Mouse (Mus musculus): ENCODE results near the gene Tcam1. TPM values are rescaled to one million over a fixed set of nuclear protein-coding genes. Genes with fewer than 3 reads are reported as not detected.

The Tcam1 gene
- total and polyA plus RNA-seq, 2 experiments from 2014 or later, result 0.23 to 0.38 TPM

DNA sequence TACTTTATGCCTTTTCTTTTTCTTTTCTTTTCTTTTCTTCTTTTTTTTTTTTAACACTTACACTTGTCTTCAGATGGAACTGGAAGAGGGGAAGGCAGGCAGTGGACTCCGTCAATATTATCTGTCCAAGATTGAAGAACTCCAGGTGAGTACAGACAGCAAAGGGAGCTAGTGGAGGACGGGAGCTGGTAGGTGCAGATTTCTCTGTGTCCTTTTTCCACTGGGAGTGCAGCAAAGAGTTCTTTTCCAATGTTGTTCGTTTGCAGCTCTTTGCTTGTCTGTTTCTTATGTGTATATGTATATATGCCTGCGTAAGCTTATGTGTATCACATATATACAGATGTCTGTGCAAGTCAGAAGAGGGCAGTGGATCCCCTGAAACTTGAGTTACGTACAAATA, 19.7 kb upstream of the Tcam1 start:
- ATAC-seq (no peak), DNase-seq (no peak)
- peak overlapping the region; percentile 73 for H3K4me3 ChIP-seq (ENCODE audit: low read depth, low read length)
- H3K27ac ChIP-seq (ENCODE audit: low read depth, low read length), result no peak overlapping the region
- H3K36me3 ChIP-seq (ENCODE audit: insufficient read depth), result peaks cover 46% of the 10 kb centered on the region
- H3K4me2 ChIP-seq (ENCODE audit: low read depth), result peak overlapping the region; percentile 94
- no peaks in the 10 kb centered on the region for H3K9me3 ChIP-seq (ENCODE audit: low read length)
- H3K9ac ChIP-seq, result peak overlapping the region; percentile 84; the same call in 1 of the 2 replicates
- no peak for TF ChIP-seq CTCF (IDR thresholded peaks at IDR 0.05; ENCODE audit: low read depth)
- WGBS, result 74% methylated on average over 5 of the region's 5 CpGs
- H3K27me3 ChIP-seq (ENCODE audit: insufficient read depth, low read length), result no peaks in the 10 kb centered on the region
- 0 out of 2 replicates have a peak, but pooled peaks cover 4% of the 10 kb centered on the region for H3K4me1 ChIP-seq (ENCODE audit: insufficient read depth)

DNA sequence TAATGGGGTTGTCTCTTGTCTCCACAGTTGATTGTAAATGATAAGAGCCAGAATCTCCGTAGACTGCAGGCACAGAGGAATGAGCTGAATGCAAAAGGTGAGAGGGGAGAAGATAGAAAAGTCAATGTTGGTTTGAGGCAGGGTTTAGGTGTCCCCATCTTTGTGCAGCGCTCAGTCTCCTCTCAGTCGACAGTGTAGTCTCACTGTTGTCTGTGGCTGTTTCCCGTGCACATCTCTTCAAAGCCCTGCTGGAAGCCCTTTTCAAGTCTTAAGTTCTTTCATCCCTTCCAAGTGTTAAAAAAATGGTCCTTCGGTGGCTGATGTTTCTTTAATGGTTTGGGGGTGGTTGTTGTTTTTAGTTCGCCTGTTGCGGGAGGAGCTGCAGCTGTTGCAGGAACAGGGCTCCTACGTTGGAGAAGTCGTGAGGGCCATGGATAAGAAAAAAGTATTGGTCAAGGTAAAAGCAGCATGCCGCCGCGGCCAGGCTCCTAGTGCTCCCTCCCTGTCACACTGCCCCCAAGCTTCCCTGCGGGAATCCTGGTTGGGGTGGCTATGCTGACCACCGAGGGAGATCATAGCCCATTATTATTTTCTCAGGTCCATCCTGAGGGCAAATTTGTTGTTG, 15.5 kb upstream of the Tcam1 start:
- peaks cover 67% of the 10 kb centered on the region for H3K36me3 ChIP-seq (ENCODE audit: insufficient read depth)

DNA sequence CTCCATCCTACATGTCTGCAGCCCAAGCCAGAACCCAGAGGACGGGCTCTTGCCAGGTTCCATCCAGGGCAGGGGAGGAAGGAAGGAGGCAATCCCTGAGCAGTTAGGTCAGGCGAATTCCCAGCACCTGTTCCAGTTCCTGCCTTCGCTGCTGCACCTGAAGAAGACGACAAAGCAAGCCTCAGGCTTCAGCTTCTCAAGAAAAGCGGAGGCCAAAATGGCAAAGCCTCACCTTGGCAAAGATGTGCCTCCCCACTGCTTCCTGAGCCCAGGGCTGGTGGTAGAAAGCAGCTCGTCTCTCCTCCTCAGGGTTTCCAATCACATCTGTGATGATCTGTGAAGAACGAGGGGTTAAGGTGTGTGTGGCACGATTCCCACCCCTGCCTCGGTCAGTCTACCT, 12.5 kb upstream of the Tcam1 start:
- Histone ChIP-seq H3K36me3 (ENCODE audit: insufficient read depth) (peaks cover 69% of the 10 kb centered on the region), H3K4me2 (ENCODE audit: low read depth) (no peak overlapping the region), H3K9ac (no peak overlapping the region), H3K27me3 (ENCODE audit: insufficient read depth, low read length) (no peaks in the 10 kb centered on the region), H3K4me1 (ENCODE audit: insufficient read depth) (no peaks in the 10 kb centered on the region), H3K9me3 (ENCODE audit: low read length) (no peaks in the 10 kb centered on the region), H3K27ac (ENCODE audit: low read depth, low read length) (no peak overlapping the region), H3K4me3 (ENCODE audit: low read depth, low read length) (no peak overlapping the region)
- no peak for DNase-seq
- no peak for TF ChIP-seq CTCF (IDR thresholded peaks at IDR 0.05; ENCODE audit: low read depth)
- 93% methylated on average over 9 of the region's 9 CpGs for WGBS
- ATAC-seq, result no peak

More for the DNA sequence above, 15.5 kb upstream of the Tcam1 start:
- Histone ChIP-seq H3K9ac (no peak overlapping the region), H3K27me3 (ENCODE audit: insufficient read depth, low read length) (no peaks in the 10 kb centered on the region), H3K4me2 (ENCODE audit: low read depth) (no peak overlapping the region), H3K9me3 (ENCODE audit: low read length) (no peaks in the 10 kb centered on the region), H3K4me1 (ENCODE audit: insufficient read depth) (no peaks in the 10 kb centered on the region), H3K27ac (ENCODE audit: low read depth, low read length) (no peak overlapping the region), H3K4me3 (ENCODE audit: low read depth, low read length) (no peak overlapping the region)
- WGBS, result 83% methylated on average over 14 of the region's 14 CpGs
- DNase-seq (no peak), ATAC-seq (no peak)
- no peak for TF ChIP-seq CTCF (IDR thresholded peaks at IDR 0.05; ENCODE audit: low read depth)

DNA sequence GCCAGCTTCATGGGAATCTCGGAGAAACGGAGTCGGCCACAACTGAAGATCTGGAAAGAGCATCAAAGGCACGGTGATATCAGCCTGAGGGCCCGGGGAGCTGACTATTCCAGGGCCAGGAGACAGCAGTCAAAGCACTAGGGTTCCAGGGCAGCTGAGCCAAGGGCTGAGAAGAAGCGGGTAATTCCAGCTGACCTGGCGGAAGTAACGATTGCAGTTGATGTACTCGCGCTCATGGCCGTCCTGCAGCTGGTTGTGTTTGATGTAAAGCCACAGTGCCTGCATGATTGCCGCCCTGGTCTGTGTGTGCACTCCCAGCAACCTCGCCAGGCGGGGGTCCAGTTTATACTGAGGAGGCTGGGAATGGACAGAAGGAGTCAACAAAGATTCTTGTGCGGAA, 11.5 kb upstream of the Tcam1 start:
- no peak for TF ChIP-seq CTCF (IDR thresholded peaks at IDR 0.05; ENCODE audit: low read depth)
- WGBS, result 91% methylated on average over 15 of the region's 15 CpGs
- Histone ChIP-seq H3K4me3 (ENCODE audit: low read depth, low read length) (no peak overlapping the region), H3K36me3 (ENCODE audit: insufficient read depth) (peaks cover 69% of the 10 kb centered on the region), H3K27me3 (ENCODE audit: insufficient read depth, low read length) (no peaks in the 10 kb centered on the region), H3K9me3 (ENCODE audit: low read length) (no peaks in the 10 kb centered on the region), H3K9ac (no peak overlapping the region), H3K4me2 (ENCODE audit: low read depth) (no peak overlapping the region), H3K4me1 (ENCODE audit: insufficient read depth) (no peaks in the 10 kb centered on the region), H3K27ac (ENCODE audit: low read depth, low read length) (no peak overlapping the region)
- DNase-seq (no peak), ATAC-seq (no peak)

DNA sequence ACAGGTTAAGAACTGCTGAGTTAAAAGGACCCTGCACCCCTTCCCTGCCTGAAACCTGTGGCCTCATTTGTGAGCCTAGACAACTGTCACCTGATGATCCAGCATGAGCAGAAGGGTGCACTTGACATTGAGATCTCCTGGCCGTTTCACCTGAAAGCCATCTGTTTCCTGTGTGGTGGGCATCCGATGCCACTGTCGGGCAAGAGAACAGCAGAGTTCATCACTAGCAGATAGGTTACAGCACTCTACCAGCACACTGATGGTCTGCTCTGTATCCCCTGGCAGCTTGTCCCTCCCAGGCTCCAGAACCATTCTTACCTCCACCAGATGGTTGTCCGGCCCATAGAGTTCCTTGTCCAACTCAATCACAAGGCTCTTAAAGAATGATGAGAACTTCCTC, 10.9 kb upstream of the Tcam1 start:
- DNase-seq (no peak), ATAC-seq (no peak)
- Histone ChIP-seq H3K4me3 (ENCODE audit: low read depth, low read length) (no peak overlapping the region), H3K36me3 (ENCODE audit: insufficient read depth) (peaks cover 68% of the 10 kb centered on the region), H3K27me3 (ENCODE audit: insufficient read depth, low read length) (no peaks in the 10 kb centered on the region), H3K9ac (no peak overlapping the region), H3K4me2 (ENCODE audit: low read depth) (no peak overlapping the region), H3K27ac (ENCODE audit: low read depth, low read length) (no peak overlapping the region), H3K4me1 (ENCODE audit: insufficient read depth) (no peaks in the 10 kb centered on the region), H3K9me3 (ENCODE audit: low read length) (no peaks in the 10 kb centered on the region)
- WGBS, result 98% methylated on average over 4 of the region's 4 CpGs
- no peak for TF ChIP-seq CTCF (IDR thresholded peaks at IDR 0.05; ENCODE audit: low read depth)

DNA sequence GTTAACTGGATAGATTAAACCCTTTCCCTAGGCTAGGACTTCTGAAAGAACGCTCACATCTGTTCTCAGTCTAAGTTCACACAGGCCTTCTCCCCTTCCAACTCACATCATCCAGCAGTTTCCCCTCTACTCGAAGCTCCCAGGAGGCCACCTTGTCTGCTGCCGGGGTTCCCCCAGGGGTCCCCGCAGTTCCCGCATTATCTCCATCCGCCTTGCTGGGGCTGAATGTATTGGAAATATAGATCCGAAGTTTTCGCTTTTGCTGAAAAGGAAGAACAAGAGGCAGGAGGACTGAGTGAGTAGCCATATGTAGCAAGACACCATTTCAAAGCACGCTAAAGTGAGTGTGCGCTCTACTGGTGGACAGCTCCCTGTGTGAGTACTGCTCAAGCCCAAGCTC, 10.0 kb upstream of the Tcam1 start:
- Histone ChIP-seq H3K4me3 (ENCODE audit: low read depth, low read length) (no peak overlapping the region), H3K36me3 (ENCODE audit: insufficient read depth) (peaks cover 60% of the 10 kb centered on the region), H3K4me2 (ENCODE audit: low read depth) (no peak overlapping the region), H3K27ac (ENCODE audit: low read depth, low read length) (no peak overlapping the region), H3K4me1 (ENCODE audit: insufficient read depth) (peaks cover 5% of the 10 kb centered on the region), H3K27me3 (ENCODE audit: insufficient read depth, low read length) (no peaks in the 10 kb centered on the region), H3K9ac (no peak overlapping the region), H3K9me3 (ENCODE audit: low read length) (no peaks in the 10 kb centered on the region)
- TF ChIP-seq CTCF (IDR thresholded peaks at IDR 0.05; ENCODE audit: low read depth), result no peak
- 92% methylated on average over 10 of the region's 10 CpGs for WGBS
- ATAC-seq, result no peak
- DNase-seq, result no peak

DNA sequence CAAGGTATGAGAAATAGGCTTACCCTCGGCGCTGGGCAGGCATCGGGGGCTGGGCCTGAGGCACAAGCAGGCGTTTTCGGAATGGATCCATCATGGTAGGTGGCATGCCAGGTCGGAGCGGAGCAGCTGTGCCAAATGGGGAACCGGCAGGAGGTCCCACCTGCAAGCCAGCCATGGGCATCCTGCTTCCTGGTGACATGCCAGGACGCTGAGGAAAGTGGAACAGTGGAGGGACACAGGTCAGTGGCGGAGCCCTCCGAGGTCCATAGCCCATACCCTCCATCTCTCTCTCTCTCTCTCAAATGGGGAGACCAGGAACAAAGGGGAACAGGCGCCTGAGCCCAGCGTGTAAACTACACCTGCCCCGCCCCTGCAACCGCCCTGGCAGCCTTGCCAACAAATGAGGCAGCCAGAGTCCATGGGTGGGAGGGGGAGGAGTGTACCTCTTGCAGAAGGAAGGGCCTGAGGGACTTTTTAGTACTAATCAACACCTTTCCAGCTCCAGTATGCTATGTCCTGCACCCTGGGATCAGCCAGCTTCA, 9.1 kb upstream of the Tcam1 start:
- DNase-seq (no peak), ATAC-seq (no peak)
- Histone ChIP-seq H3K36me3 (ENCODE audit: insufficient read depth) (peaks cover 51% of the 10 kb centered on the region), H3K27ac (ENCODE audit: low read depth, low read length) (peak overlapping the region; percentile 21; the same call in 1 of the 2 replicates), H3K4me3 (ENCODE audit: low read depth, low read length) (no peak overlapping the region), H3K4me2 (ENCODE audit: low read depth) (no peak overlapping the region), H3K9me3 (ENCODE audit: low read length) (no peaks in the 10 kb centered on the region), H3K27me3 (ENCODE audit: insufficient read depth, low read length) (no peaks in the 10 kb centered on the region), H3K4me1 (ENCODE audit: insufficient read depth) (peaks cover 8% of the 10 kb centered on the region), H3K9ac (0 out of 2 replicates have a peak overlapping the region, but pooled peaks have one; percentile 18)
- WGBS, result 72% methylated on average over 15 of the region's 15 CpGs
- no peak for TF ChIP-seq CTCF (IDR thresholded peaks at IDR 0.05; ENCODE audit: low read depth)

All from forebrain, postnatal 0 days (tissue).